Mouse (Mus musculus) heart, embryonic 11.5 days (tissue): ENCODE measurements around the gene Rrh. TPM values are rescaled to one million over a fixed set of nuclear protein-coding genes. Genes with fewer than 3 reads are reported as not detected.

Source experiments
- ATAC-seq: fragments of 200-750 bp; cut with Nextera tagmentation; replicated peaks from 2 replicates; pipeline ENCODE4 v1.8.0; 2017; ENCODE audit warnings: moderate library complexity; ENCODE audit not compliant: insufficient number of reproducible peaks, low FRiP score, low TSS enrichment
- H3K27ac ChIP-seq: fragments of 300-500 bp; sonication (generic); 2 replicates; pipeline ENCODE4 v1.5.1; 2014; ENCODE audit warnings: mild to moderate bottlenecking, low read depth, low read length
- H3K27me3 ChIP-seq: fragments of 300-500 bp; sonication (generic); 2 replicates; pipeline ENCODE4 v1.6.1; 2014; ENCODE audit warnings: mild to moderate bottlenecking, low read length, mixed read lengths; ENCODE audit not compliant: control insufficient read depth, insufficient read depth
- H3K36me3 ChIP-seq: fragments of 300-500 bp; sonication (generic); 2 replicates; pipeline ENCODE4 v1.6.1; 2014; ENCODE audit warnings: mild to moderate bottlenecking, low read length, moderate library complexity, mixed read lengths; ENCODE audit not compliant: control insufficient read depth, insufficient read depth
- H3K4me1 ChIP-seq: fragments of 300-500 bp; sonication (generic); 2 replicates; pipeline ENCODE4 v1.6.1; 2014; ENCODE audit warnings: low read length; ENCODE audit not compliant: control insufficient read depth, insufficient read depth
- H3K4me2 ChIP-seq: fragments of 300-500 bp; sonication (generic); 2 replicates; pipeline ENCODE4 v1.6.1; 2014; ENCODE audit warnings: mild to moderate bottlenecking, moderate library complexity
- H3K4me3 ChIP-seq: fragments of 300-500 bp; sonication (generic); 2 replicates; pipeline ENCODE4 v1.5.1; 2014; ENCODE audit warnings: low read depth, low read length
- H3K9ac ChIP-seq: fragments of 300-500 bp; sonication (generic); 2 replicates; pipeline ENCODE4 v1.6.1; 2014; ENCODE audit warnings: mild to moderate bottlenecking, low read depth, low read length, moderate library complexity
- H3K9me3 ChIP-seq: fragments of 300-500 bp; sonication (generic); replicated peaks from 2 replicates; pipeline ENCODE4 v1.6.1; 2016; ENCODE audit warnings: low read length; ENCODE audit not compliant: control insufficient read depth
- WGBS: fragments of 180-500 bp; shearing (Covaris S2); extraction: QIAGEN DNeasy Blood & Tissue Kit; methylation state at CpG from one replicate; pipeline ENCODE4 v1.1.7; 2014; ENCODE audit not compliant: insufficient replicate concordance; 5-methylcytosine and 5-hydroxymethylcytosine counted together
- polyA plus RNA-seq: library from polyadenylated mRNA; unstranded; fragments of >200 nt; fragmentation: Nextera tagmentation; extraction: Ambion mirVana; gene quantifications from 2 replicates; pipeline ENCODE4 v1.2.1, GENCODE M21; 2014

Rrh gene
- polyA plus RNA-seq, 1 experiment from 2014 or later: not detected

DNA sequence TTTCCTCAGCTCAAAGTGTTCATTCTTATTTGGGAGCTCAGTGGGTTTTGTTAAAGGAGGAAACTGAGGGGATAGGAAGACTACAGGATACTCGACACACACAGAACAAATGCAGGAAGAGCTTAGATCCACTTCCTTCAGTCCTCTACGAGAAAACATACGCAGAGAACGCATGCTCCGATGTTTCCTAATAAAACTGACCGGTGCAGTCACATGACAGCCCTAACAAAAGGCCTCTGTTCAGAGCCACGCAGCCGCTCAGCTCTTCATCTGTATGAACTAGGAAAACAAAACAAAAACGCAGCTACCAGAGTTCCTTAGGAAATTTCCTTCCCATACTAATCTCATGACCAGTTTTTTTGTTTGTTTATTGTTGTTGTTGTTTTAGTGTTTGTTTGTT is 1.5 kb downstream of the Rrh start:
- H3K9me3 ChIP-seq: no peaks in the 10 kb centered on the region
- no peaks in the 10 kb centered on the region for H3K4me1 ChIP-seq
- H3K4me2 ChIP-seq: no peak overlapping the region
- H3K9ac ChIP-seq: no peak overlapping the region
- H3K27me3 ChIP-seq: no peaks in the 10 kb centered on the region
- WGBS: 55% methylated on average over 9 of the region's 9 CpGs
- no peak overlapping the region for H3K4me3 ChIP-seq
- peaks cover 7% of the 10 kb centered on the region; the same call in 1 of the 2 replicates for H3K36me3 ChIP-seq
- no peak overlapping the region for H3K27ac ChIP-seq
- ATAC-seq: no peak

DNA sequence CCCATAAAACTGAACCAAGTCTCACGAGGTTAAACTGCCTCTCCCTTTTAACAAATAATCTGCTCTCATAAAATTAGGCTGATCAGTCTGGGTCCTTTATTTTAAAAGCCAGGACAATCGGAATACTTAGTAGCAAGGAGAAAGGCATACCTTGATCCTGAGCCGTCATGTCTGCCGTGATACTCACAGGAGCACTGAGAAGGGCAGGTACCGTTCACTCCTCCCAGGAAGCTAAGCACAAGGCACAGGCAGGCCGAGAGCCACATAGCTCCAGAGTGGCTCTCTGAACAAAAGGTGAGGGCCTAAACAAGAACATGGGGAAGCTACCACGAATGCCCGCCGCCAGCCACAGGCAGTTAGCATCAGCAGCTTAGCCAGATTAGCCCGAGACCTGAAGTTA is 18.6 kb downstream of the Rrh start, which contains the start of gene Lrit3:
Gene Lrit3, minus strand, starts transcription at position 266 of the 400 bp plus-strand sequence.
- no peak within 1 kb of the TSS for H3K4me3 ChIP-seq
- H3K27ac ChIP-seq: no peak within 1 kb of the TSS
- no peaks in the 10 kb centered on the region for H3K27me3 ChIP-seq
- no peak within 1 kb of the TSS for H3K4me2 ChIP-seq
- no peaks in the 10 kb centered on the region for H3K4me1 ChIP-seq
- H3K9ac ChIP-seq: no peak within 1 kb of the TSS
- WGBS: 69% methylated on average over 10 of the region's 10 CpGs
- no peaks in the 10 kb centered on the region for H3K9me3 ChIP-seq
- no peak for ATAC-seq
- H3K36me3 ChIP-seq: no peaks in the 10 kb centered on the region

DNA sequence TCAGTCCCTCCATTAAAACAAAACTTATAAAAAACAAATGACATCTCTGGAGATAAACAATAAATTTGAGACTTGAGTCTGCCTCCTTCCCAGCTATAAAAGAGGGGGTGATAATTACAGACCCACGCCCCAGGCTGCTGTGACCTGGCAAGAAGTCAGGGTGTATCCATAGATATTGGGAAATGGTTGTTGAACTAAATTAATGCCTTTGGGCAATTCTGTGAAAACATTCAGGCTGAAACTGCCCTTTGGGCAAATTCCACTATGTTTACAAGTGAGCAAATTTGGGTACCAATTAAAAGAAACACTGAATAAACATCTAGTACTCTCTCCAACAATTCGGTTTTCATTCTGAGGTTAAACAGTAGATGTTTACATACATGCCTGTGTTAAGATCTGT is 23.4 kb downstream of the Rrh start:
- no peak for ATAC-seq

GRCm38 (mm10) chr3:129798551-129798950 is 23.8 kb downstream of the Rrh start:
- no peak overlapping the region for H3K9ac ChIP-seq
- no peaks in the 10 kb centered on the region for H3K4me1 ChIP-seq
- no peak overlapping the region for H3K4me2 ChIP-seq
- H3K27me3 ChIP-seq: no peaks in the 10 kb centered on the region
- no peak overlapping the region for H3K27ac ChIP-seq
- H3K9me3 ChIP-seq: no peaks in the 10 kb centered on the region
- H3K36me3 ChIP-seq: no peaks in the 10 kb centered on the region
- WGBS: 45% methylated on average over 11 of the region's 11 CpGs
- ATAC-seq: no peak
- no peak overlapping the region for H3K4me3 ChIP-seq

More for the DNA sequence above, 23.4 kb downstream of the Rrh start:
- Histone ChIP-seq H3K27me3 (no peaks in the 10 kb centered on the region), H3K4me2 (no peak overlapping the region), H3K27ac (no peak overlapping the region), H3K4me3 (no peak overlapping the region), H3K9me3 (no peaks in the 10 kb centered on the region), H3K36me3 (no peaks in the 10 kb centered on the region), H3K4me1 (no peaks in the 10 kb centered on the region), H3K9ac (no peak overlapping the region)
- 79% methylated on average over 2 of the region's 2 CpGs for WGBS

DNA sequence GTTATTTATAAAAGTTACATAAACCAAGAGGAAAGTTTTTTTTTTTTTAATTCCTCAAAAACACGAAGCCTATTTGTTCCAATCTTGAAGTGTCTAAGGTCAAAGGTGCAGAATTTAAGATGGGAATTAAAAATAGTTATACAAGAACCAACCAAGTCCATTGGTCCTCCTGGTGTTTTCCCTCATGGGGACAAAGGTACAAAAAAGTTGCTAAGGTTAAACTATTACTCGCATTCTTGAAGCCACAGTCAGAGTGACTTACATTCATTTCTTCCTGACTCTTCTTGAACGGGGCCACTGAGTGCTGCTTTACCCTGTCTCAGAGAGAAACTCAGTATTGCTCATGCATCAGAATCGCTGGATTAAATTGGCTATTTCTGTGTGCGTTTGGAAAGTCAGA is 25.0 kb downstream of the Rrh start:
- Histone ChIP-seq H3K27me3 (no peaks in the 10 kb centered on the region), H3K4me1 (no peaks in the 10 kb centered on the region), H3K9ac (no peak overlapping the region), H3K4me3 (no peak overlapping the region), H3K36me3 (no peaks in the 10 kb centered on the region), H3K9me3 (no peaks in the 10 kb centered on the region), H3K27ac (no peak overlapping the region), H3K4me2 (no peak overlapping the region)
- 74% methylated on average over 5 of the region's 5 CpGs for WGBS
- ATAC-seq: no peak

DNA sequence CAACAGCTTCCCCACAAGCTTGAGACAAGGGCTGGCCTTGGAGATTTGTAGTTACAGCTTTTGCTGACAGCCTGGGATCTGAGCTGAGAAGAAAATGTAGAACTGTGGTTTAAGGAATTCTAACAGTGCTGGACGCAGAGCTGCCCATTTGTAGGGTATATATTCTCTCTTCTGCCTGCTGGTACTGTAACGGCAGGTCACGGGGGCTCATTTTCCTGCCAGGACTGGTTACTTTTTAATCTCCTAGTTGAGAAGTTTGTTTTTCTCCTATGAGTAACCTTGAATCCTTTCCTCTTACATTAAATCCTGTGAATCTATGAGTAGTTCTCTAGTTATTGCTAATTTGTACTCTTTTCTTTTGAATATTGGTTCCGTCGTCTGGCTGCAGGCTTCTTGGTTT is 28.6 kb downstream of the Rrh start:
- H3K27me3 ChIP-seq: no peaks in the 10 kb centered on the region
- 87% methylated on average over 5 of the region's 5 CpGs for WGBS
- no peak overlapping the region for H3K27ac ChIP-seq
- no peak overlapping the region for H3K9ac ChIP-seq
- ATAC-seq: no peak
- H3K4me1 ChIP-seq: no peaks in the 10 kb centered on the region
- H3K36me3 ChIP-seq: no peaks in the 10 kb centered on the region
- H3K4me3 ChIP-seq: no peak overlapping the region
- H3K4me2 ChIP-seq: no peak overlapping the region
- H3K9me3 ChIP-seq: no peaks in the 10 kb centered on the region

DNA sequence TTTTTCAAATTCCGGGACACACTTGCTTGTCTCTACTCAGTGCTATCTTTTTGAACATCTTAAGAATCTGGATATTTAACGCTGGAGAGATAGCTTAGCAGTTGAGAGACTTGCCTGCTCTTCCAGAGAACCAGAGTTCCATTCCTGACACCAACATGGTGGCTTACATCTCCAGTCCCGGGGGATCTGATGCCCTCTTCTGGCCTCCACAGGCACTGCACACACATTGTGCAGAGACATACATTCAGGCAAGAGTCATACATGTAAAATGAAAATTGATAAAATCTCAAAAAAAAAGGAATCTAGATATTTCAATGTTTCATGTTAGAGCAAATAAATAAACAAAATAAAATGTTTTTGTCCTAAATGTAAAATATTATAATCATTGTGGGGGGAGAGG is 39.6 kb downstream of the Rrh start:
- no peak overlapping the region for H3K4me3 ChIP-seq
- no peak for ATAC-seq

GRCm38 (mm10) chr3:129781435-129781834 is 41.0 kb downstream of the Rrh start:
- Histone ChIP-seq H3K4me1 (no peaks in the 10 kb centered on the region), H3K4me2 (no peak overlapping the region), H3K36me3 (no peaks in the 10 kb centered on the region), H3K27ac (no peak overlapping the region), H3K27me3 (no peaks in the 10 kb centered on the region), H3K9ac (no peak overlapping the region), H3K4me3 (no peak overlapping the region), H3K9me3 (no peaks in the 10 kb centered on the region)
- no peak for ATAC-seq
- 49% methylated on average over 10 of the region's 10 CpGs for WGBS

More for the DNA sequence above, 39.6 kb downstream of the Rrh start:
- Histone ChIP-seq H3K4me2 (no peak overlapping the region), H3K9ac (no peak overlapping the region), H3K4me1 (no peaks in the 10 kb centered on the region), H3K27ac (no peak overlapping the region), H3K9me3 (no peaks in the 10 kb centered on the region), H3K36me3 (no peaks in the 10 kb centered on the region), H3K27me3 (no peaks in the 10 kb centered on the region)
- WGBS: 85% methylated on average over 3 of the region's 3 CpGs

DNA sequence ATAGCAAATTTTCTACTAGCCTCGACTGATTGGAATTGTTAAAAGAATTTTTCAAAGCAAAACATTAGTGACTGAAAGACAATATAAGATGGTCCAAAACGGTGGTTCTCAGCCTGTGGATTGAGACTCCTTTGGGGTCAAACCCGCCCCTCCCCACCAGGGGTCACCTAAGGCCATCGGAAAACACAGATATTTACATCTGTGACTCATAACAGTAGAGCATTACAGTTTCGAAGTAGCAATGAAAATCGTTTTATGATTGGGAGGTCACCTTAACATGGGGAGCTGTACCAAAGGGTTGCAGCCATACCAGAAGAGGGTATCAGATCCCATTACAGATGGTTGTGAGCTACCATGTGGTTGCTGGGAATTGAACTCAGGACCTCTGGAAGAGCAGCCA is 51.2 kb downstream of the Rrh start:
- H3K9ac ChIP-seq: no peak overlapping the region
- H3K36me3 ChIP-seq: no peaks in the 10 kb centered on the region
- no peaks in the 10 kb centered on the region for H3K4me1 ChIP-seq
- H3K4me2 ChIP-seq: no peak overlapping the region
- 78% methylated on average over 6 of the region's 6 CpGs for WGBS
- ATAC-seq: no peak
- no peaks in the 10 kb centered on the region for H3K9me3 ChIP-seq
- no peaks in the 10 kb centered on the region for H3K27me3 ChIP-seq
- H3K27ac ChIP-seq: no peak overlapping the region
- H3K4me3 ChIP-seq: no peak overlapping the region
